Mouse (Mus musculus) layer of hippocampus, adult 9-10 months (tissue): ENCODE results near the gene Kpna2.
A peak's percentile ranks its signal among the peaks of the same experiment; 100 is the strongest.

Source experiments
- DNase-seq: peaks from one replicate; pipeline ENCODE4 v3.0.0; 2022; ENCODE audit warnings: low spot score

Kpna2 gene

GRCm38 (mm10) chr11:106982351-106982750 lies 17.0 kb downstream of the Kpna2 start:
- DNase-seq, result no peak

- no peak for DNase-seq
These were observed 17.6 kb downstream of the Kpna2 start for GRCm38 (mm10) chr11:106981787-106982186.

- peak; percentile 55 for DNase-seq
These were observed 18.9 kb downstream of the Kpna2 start for GRCm38 (mm10) chr11:106980455-106980854.

- no peak for DNase-seq
These were observed 23.1 kb downstream of the Kpna2 start for GRCm38 (mm10) chr11:106976194-106976593.

- DNase-seq, result no peak
These were observed 23.7 kb downstream of the Kpna2 start for GRCm38 (mm10) chr11:106975419-106976177.

- no peak for DNase-seq
These were observed 24.9 kb downstream of the Kpna2 start for GRCm38 (mm10) chr11:106974440-106974839.

- no peak for DNase-seq
These were observed 26.3 kb downstream of the Kpna2 start for GRCm38 (mm10) chr11:106973016-106973415.

- DNase-seq, result no peak
These were observed 29.5 kb downstream of the Kpna2 start for GRCm38 (mm10) chr11:106969798-106970197.

GRCm38 (mm10) chr11:106967630-106968029 lies 31.7 kb downstream of the Kpna2 start:
- DNase-seq, result no peak

GRCm38 (mm10) chr11:106965881-106966280 lies 33.5 kb downstream of the Kpna2 start:
- DNase-seq, result no peak

- DNase-seq, result no peak
These were observed 37.0 kb downstream of the Kpna2 start for GRCm38 (mm10) chr11:106962310-106962709.

GRCm38 (mm10) chr11:106961471-106962081 lies 37.8 kb downstream of the Kpna2 start:
- no peak for DNase-seq

- DNase-seq, result no peak
These were observed 40.2 kb downstream of the Kpna2 start for GRCm38 (mm10) chr11:106959121-106959520.

- DNase-seq, result no peak
These were observed 40.8 kb downstream of the Kpna2 start for GRCm38 (mm10) chr11:106958407-106959071.

- DNase-seq, result no peak
These were observed 41.9 kb downstream of the Kpna2 start for GRCm38 (mm10) chr11:106957271-106957980.

GRCm38 (mm10) chr11:106954566-106954965 lies 44.8 kb downstream of the Kpna2 start:
- no peak for DNase-seq

GRCm38 (mm10) chr11:106954116-106954515 lies 45.2 kb downstream of the Kpna2 start:
- DNase-seq, result no peak
